Mouse (Mus musculus): ENCODE results near the gene Vnn3. TPM values are rescaled to one million over a fixed set of nuclear protein-coding genes. Genes with fewer than 3 reads are reported as not detected.

Vnn3 gene
- polyA plus RNA-seq, 1 experiment: 0.30 TPM

DNA sequence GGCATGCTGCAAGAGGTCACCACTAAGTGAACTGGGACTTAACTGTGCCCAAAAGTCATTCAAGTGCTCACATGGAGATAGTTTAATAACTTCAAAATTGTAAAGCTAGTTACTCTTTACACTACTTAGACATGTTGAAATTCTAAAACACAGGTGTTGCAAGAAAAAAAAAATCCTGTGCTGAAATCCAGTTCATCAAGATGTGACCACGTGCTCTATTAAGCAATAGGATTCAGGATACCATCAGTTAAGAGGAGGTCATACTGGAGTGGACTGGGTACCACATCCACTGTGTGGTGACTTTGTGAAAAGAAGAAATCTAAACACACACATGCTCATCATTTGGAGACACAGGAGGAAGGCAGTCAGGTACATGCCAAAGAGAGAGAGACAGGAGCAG, 41.7 kb downstream of the Vnn3 start:
- no peaks in the 10 kb centered on the region for H3K36me3 ChIP-seq (ENCODE audit: control insufficient read depth, insufficient read depth, low read length)
- peaks cover 5% of the 10 kb centered on the region for H3K4me1 ChIP-seq (ENCODE audit: control insufficient read depth, insufficient read depth, low read length)
- TF ChIP-seq CTCF (IDR thresholded peaks at IDR 0.05; ENCODE audit: control insufficient read depth, insufficient read depth, insufficient replicate concordance, low read depth, low read length) (no peak), POLR2A (IDR thresholded peaks at IDR 0.05; ENCODE audit: control insufficient read depth, low read depth, low read length) (no peak)
- H3K27ac ChIP-seq (ENCODE audit: control insufficient read depth, insufficient read depth, low read depth, low read length): no peak overlapping the region
- H3K4me3 ChIP-seq (ENCODE audit: control insufficient read depth, low read depth, low read length): no peak overlapping the region
- H3K27me3 ChIP-seq (ENCODE audit: control insufficient read depth, insufficient read depth, low read length): no peaks in the 10 kb centered on the region

DNA sequence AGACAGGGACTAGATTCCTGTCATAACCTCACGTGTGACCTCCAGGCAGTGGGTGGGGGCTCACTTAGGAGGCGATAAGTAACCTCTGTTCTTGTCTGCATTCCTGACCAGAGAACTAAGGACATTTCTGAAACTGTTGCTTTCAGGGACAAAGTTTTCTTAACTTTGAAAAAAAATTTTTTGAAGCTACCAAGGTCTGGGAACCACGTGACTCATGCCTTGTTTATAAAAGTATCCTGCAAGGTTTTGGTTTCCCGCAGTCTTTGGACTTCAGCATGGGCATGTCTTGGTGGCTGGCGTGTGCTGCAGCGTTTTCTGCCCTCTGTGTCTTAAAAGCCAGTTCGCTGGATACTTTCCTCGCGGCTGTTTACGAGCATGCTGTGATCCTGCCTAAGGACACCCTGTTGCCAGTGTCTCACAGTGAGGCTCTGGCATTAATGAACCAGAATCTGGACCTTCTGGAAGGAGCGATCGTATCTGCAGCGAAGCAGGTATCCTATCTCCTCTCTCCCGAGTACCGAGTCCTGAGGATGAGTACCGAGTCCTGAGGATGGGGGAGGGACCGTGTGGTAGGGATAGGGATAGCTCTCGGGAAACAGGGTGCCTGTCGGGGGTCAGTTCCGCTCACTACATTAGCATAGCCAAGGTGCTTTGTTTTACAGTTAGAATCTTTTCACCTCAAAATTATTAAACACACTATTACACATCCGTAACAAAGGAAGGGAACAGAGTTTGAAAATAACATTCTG, 43.5 kb downstream of the Vnn3 start, which contains the start of gene Vnn1:
Gene Vnn1, plus strand, starts transcription at position 88 of the 749 bp plus-strand sequence.
- peaks cover 5% of the 10 kb centered on the region for H3K4me1 ChIP-seq (ENCODE audit: control insufficient read depth, insufficient read depth, low read length)
- TF ChIP-seq CTCF (IDR thresholded peaks at IDR 0.05; ENCODE audit: control insufficient read depth, insufficient read depth, insufficient replicate concordance, low read depth, low read length): no peak
- TF ChIP-seq POLR2A (IDR thresholded peaks at IDR 0.05; ENCODE audit: control insufficient read depth, low read depth, low read length): no peak
- H3K27me3 ChIP-seq (ENCODE audit: control insufficient read depth, insufficient read depth, low read length): no peaks in the 10 kb centered on the region

DNA sequence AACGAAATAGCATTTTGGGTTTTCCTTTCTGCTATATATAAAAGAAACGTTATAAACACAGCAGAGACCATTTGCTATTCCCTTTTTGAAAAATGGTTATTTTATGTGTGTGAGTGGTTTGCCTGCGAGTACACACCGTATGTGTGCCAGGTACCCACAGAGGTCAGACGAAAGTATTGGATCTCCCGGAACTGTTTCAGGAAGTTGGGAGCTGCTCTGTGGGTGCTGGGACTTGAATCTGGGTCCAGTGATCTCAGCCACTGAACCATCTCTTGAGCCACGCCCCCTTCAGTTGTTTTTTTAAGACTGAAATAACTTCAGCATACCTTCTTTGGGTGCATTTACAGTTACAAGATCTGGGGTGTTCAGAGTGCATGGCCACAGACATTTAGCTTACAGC, 44.1 kb downstream of the Vnn3 start:
- H3K4me1 ChIP-seq (ENCODE audit: control insufficient read depth, insufficient read depth, low read length): peaks cover 5% of the 10 kb centered on the region
- H3K27me3 ChIP-seq (ENCODE audit: control insufficient read depth, insufficient read depth, low read length): no peaks in the 10 kb centered on the region
- no peak overlapping the region for H3K27ac ChIP-seq (ENCODE audit: control insufficient read depth, insufficient read depth, low read depth, low read length)
- H3K4me3 ChIP-seq (ENCODE audit: control insufficient read depth, low read depth, low read length): no peak overlapping the region
- no peak for TF ChIP-seq CTCF (IDR thresholded peaks at IDR 0.05; ENCODE audit: control insufficient read depth, insufficient read depth, insufficient replicate concordance, low read depth, low read length)
- H3K36me3 ChIP-seq (ENCODE audit: control insufficient read depth, insufficient read depth, low read length): no peaks in the 10 kb centered on the region

More for the DNA sequence above, 43.5 kb downstream of the Vnn3 start, which contains the start of gene Vnn1:
- no peaks in the 10 kb centered on the region for H3K36me3 ChIP-seq (ENCODE audit: control insufficient read depth, insufficient read depth, low read length)
- no peak within 1 kb of the TSS for H3K27ac ChIP-seq (ENCODE audit: control insufficient read depth, insufficient read depth, low read depth, low read length)
- peak within 1 kb of the TSS; percentile 61 for H3K4me3 ChIP-seq (ENCODE audit: control insufficient read depth, low read depth, low read length)

DNA sequence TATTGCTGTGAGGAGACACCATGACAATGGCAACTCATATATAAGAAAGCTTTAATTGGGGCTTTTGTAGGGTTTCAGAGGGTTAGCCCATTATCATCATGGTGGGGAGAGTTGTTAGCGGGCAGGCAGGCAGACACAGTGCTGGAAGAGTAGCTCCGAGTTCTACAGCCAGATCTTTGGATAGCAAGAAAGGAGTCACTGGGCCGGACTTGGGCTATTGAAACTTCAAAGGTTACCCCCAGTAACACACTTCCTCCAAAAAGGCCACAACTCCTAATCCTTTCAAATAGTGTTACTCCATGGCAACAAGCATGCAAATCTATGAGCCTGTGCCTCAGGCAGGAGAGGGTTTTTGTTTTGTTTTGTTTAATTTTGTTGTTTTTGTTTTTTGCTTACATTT, 49.9 kb downstream of the Vnn3 start:
- TF ChIP-seq POLR2A (IDR thresholded peaks at IDR 0.05; ENCODE audit: control insufficient read depth, low read depth, low read length) (no peak), CTCF (IDR thresholded peaks at IDR 0.05; ENCODE audit: control insufficient read depth, insufficient read depth, insufficient replicate concordance, low read depth, low read length) (no peak)
- H3K36me3 ChIP-seq (ENCODE audit: control insufficient read depth, insufficient read depth, low read length): no peaks in the 10 kb centered on the region

DNA sequence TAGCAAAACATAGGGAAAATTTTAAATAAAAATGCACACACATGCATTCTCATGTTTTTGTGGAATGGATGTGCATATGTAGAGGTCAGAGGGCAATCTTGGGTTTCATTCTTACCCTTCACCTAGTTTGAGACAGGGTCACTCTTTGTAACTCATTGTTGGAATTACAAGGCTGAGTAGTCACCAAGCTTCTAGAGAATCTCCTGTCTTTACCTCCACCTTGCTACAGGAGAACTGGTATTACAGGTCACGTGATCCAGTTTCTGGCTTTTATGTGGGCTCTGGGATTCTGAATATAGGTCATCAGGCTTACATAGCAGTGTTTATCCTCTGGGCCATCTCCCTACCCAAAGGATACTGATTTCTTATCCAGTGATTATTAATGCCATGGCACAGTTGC, 54.4 kb downstream of the Vnn3 start:
- H3K4me1 ChIP-seq (ENCODE audit: control insufficient read depth, insufficient read depth, low read length): peaks cover 2% of the 10 kb centered on the region
- H3K4me3 ChIP-seq (ENCODE audit: control insufficient read depth, low read depth, low read length): no peak overlapping the region
- H3K27ac ChIP-seq (ENCODE audit: control insufficient read depth, insufficient read depth, low read depth, low read length): no peak overlapping the region
- H3K36me3 ChIP-seq (ENCODE audit: control insufficient read depth, insufficient read depth, low read length): no peaks in the 10 kb centered on the region
- no peak for TF ChIP-seq CTCF (IDR thresholded peaks at IDR 0.05; ENCODE audit: control insufficient read depth, insufficient read depth, insufficient replicate concordance, low read depth, low read length)
- no peak for TF ChIP-seq POLR2A (IDR thresholded peaks at IDR 0.05; ENCODE audit: control insufficient read depth, low read depth, low read length)
- H3K27me3 ChIP-seq (ENCODE audit: control insufficient read depth, insufficient read depth, low read length): no peaks in the 10 kb centered on the region

More for the DNA sequence above, 49.9 kb downstream of the Vnn3 start:
- Histone ChIP-seq H3K4me1 (ENCODE audit: control insufficient read depth, insufficient read depth, low read length) (peaks cover 2% of the 10 kb centered on the region), H3K27me3 (ENCODE audit: control insufficient read depth, insufficient read depth, low read length) (no peaks in the 10 kb centered on the region), H3K4me3 (ENCODE audit: control insufficient read depth, low read depth, low read length) (no peak overlapping the region), H3K27ac (ENCODE audit: control insufficient read depth, insufficient read depth, low read depth, low read length) (no peak overlapping the region)

Other genes with a start within 250 kb of the Vnn3 start
- 737 and 854 TPM in 2 replicates for gene Rps12, start 64.2 kb upstream of the Vnn3 start, polyA plus RNA-seq (2012; rRNA removed)
- gene Slc18b1, start 54.5 kb upstream of the Vnn3 start, polyA plus RNA-seq (2012; rRNA removed): 1.6 and 1.9 TPM in 2 replicates
- gene Vnn1, start 43.2 kb downstream of the Vnn3 start, polyA plus RNA-seq (2012; rRNA removed): 0.22 and 1.1 TPM in 2 replicates
- gene Taar1, start 68.9 kb downstream of the Vnn3 start, polyA plus RNA-seq (2012; rRNA removed): not detected in 2 replicates
- not detected in 2 replicates for gene Taar2, start 87.1 kb downstream of the Vnn3 start, polyA plus RNA-seq (2012; rRNA removed)
- gene Taar3, start 98.1 kb downstream of the Vnn3 start, polyA plus RNA-seq (2012; rRNA removed): not detected in 2 replicates
- not detected in 2 replicates for gene Taar4, start 109.0 kb downstream of the Vnn3 start, polyA plus RNA-seq (2012; rRNA removed)
- not detected in 2 replicates for gene Taar5, start 119.2 kb downstream of the Vnn3 start, polyA plus RNA-seq (2012; rRNA removed)
- gene Taar6, start 134.2 kb downstream of the Vnn3 start, polyA plus RNA-seq (2012; rRNA removed): not detected in 2 replicates
- not detected in 2 replicates for gene Taar7a, start 142.0 kb downstream of the Vnn3 start, polyA plus RNA-seq (2012; rRNA removed)
- gene Taar7b, start 148.5 kb downstream of the Vnn3 start, polyA plus RNA-seq (2012; rRNA removed): not detected in 2 replicates
- gene Taar7d, start 175.8 kb downstream of the Vnn3 start, polyA plus RNA-seq (2012; rRNA removed): not detected in 2 replicates
- not detected in 2 replicates for gene Taar7e, start 186.2 kb downstream of the Vnn3 start, polyA plus RNA-seq (2012; rRNA removed)
- not detected in 2 replicates for gene Taar7f, start 198.0 kb downstream of the Vnn3 start, polyA plus RNA-seq (2012; rRNA removed)
- not detected in 2 replicates for gene Taar8a, start 225.0 kb downstream of the Vnn3 start, polyA plus RNA-seq (2012; rRNA removed)
- gene Taar8b, start 240.8 kb downstream of the Vnn3 start, polyA plus RNA-seq (2012; rRNA removed): not detected in 2 replicates